Mouse (Mus musculus): ENCODE results near the gene Tmem190. TPM values are rescaled to one million over a fixed set of nuclear protein-coding genes. Genes with fewer than 3 reads are reported as not detected.

The Tmem190 gene
- polyA plus RNA-seq, 1 experiment = not detected

DNA sequence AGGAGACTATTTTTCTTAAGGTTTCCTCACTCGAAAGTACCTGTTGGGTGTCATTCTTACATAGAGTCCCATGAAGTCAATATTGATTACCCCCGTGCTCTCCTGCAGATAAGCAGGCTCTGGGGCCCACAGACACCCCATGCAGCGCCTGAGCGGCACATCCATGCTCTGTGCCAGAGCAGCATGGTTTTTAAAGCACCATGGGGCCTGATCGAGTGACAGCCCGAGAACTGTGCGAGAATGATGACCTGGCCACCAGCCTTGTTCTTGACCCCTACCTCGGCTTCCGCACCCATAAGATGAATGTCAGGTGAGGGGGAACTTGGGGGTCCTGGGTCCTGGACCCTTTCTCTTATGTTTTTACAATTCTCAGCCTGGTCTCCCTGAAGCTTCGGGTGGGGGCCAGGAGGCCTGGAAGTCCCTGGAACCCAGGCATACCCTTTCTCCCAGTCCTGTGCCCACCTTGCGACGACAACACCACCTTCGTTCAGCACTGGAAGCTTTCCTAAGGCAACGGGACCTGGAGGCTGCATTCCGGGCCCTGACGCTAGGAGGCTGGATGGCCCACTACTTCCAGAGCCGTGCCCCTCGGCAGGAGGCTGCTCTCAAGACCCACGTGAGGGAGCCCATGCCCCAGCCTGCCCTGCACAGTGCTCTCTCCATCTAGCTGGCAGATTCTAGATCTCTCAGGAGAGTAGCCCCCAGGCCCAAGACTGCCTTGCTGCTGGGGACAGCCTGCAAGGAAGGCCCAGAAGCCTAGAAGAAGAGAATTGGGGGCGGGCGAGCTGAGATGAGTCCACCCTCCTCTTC is 40.9 kb upstream of the Tmem190 start:
- no peak for TF ChIP-seq CTCF (IDR thresholded peaks at IDR 0.05; ENCODE audit: borderline replicate concordance, control insufficient read depth, extremely low read depth, insufficient read depth, low read length, poor library complexity)
- H3K27ac ChIP-seq (ENCODE audit: control insufficient read depth, insufficient read depth, low read length) = no peak overlapping the region
- H3K36me3 ChIP-seq (ENCODE audit: control insufficient read depth, insufficient read depth, low read length) = no peaks in the 10 kb centered on the region
- 96% methylated on average over 21 of the region's 21 CpGs for WGBS
- H3K4me1 ChIP-seq (replicated peaks; ENCODE audit: control insufficient read depth, insufficient read depth, low read length) = peaks cover 16% of the 10 kb centered on the region
- H3K27me3 ChIP-seq (ENCODE audit: control insufficient read depth, insufficient read depth, low read length) = no peaks in the 10 kb centered on the region
- DNase-seq = no peak
- no peak overlapping the region for H3K4me3 ChIP-seq (ENCODE audit: control insufficient read depth, insufficient read depth, low read length)

DNA sequence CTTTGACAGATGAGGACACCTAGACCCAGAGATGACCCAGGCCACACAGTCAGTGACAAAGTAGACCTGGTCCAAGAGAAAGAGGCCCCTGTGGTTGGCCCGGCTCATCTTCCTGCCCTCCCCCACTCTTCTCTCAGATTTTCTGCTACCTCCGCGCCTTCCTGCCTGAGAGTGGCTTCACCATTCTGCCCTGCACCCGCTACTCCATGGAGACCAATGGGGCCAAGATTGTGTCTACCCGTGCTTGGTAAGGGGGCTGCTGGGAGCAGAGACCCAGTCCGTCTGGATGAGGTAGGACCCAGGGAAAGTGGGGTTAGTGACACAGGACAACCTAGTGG is 40.3 kb upstream of the Tmem190 start:
- Histone ChIP-seq H3K27ac (ENCODE audit: control insufficient read depth, insufficient read depth, low read length) (no peak overlapping the region), H3K27me3 (ENCODE audit: control insufficient read depth, insufficient read depth, low read length) (no peaks in the 10 kb centered on the region), H3K4me3 (ENCODE audit: control insufficient read depth, insufficient read depth, low read length) (no peak overlapping the region), H3K4me1 (replicated peaks; ENCODE audit: control insufficient read depth, insufficient read depth, low read length) (peaks cover 16% of the 10 kb centered on the region), H3K36me3 (ENCODE audit: control insufficient read depth, insufficient read depth, low read length) (no peaks in the 10 kb centered on the region)
- 92% methylated on average over 6 of the region's 6 CpGs for WGBS
- no peak for TF ChIP-seq CTCF (IDR thresholded peaks at IDR 0.05; ENCODE audit: borderline replicate concordance, control insufficient read depth, extremely low read depth, insufficient read depth, low read length, poor library complexity)
- TF ChIP-seq POLR2A (IDR thresholded peaks at IDR 0.05; ENCODE audit: control insufficient read depth, extremely low read depth, insufficient read depth, low read length, poor library complexity) = no peak
- DNase-seq = no peak

DNA sequence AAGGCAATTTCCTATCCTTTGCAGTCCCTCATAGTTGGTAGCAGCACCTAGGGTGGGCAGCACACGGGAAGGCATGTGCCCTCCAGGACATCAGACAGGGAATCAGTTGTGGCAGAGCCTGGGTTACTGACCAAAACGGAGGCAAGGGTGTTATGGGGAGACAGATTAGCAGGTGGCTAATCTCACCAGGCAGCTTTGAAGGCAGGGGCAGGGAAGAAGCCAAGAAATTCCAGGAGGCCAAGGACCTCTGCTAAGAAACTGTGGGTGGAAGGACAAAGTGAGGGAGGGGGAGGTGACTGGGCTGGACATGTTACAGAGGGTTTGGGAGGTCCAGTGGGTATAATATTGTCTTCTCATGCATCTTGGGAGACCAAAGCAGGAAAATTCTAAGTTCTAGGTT is 39.4 kb upstream of the Tmem190 start:
- Histone ChIP-seq H3K27ac (ENCODE audit: control insufficient read depth, insufficient read depth, low read length) (no peak overlapping the region), H3K4me3 (ENCODE audit: control insufficient read depth, insufficient read depth, low read length) (no peak overlapping the region), H3K36me3 (ENCODE audit: control insufficient read depth, insufficient read depth, low read length) (no peaks in the 10 kb centered on the region), H3K27me3 (ENCODE audit: control insufficient read depth, insufficient read depth, low read length) (no peaks in the 10 kb centered on the region), H3K4me1 (replicated peaks; ENCODE audit: control insufficient read depth, insufficient read depth, low read length) (peaks cover 16% of the 10 kb centered on the region)
- no peak for DNase-seq
- no peak for TF ChIP-seq POLR2A (IDR thresholded peaks at IDR 0.05; ENCODE audit: control insufficient read depth, extremely low read depth, insufficient read depth, low read length, poor library complexity)
- WGBS = 97% methylated on average over 2 of the region's 2 CpGs

DNA sequence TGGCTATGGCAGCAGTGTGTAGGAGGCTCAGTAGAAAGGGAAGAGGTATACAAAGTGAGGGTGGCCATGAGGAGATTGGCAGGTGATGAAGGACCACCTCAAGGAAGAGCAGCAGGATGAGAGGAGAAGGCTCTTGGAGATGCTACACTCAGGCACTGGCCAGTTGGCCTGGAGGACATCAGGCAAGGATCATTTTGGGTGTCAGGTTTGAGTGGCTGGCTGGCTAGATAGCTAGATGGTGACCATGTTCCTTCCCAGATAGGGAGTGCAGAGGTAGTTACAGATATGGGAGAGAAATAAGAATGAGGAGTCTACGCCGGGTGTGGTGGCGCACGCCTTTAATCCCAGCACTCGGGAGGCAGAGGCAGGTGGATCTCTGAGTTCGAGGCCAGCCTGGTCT is 37.9 kb upstream of the Tmem190 start:
- over 99% methylated on average over 6 of the region's 6 CpGs for WGBS
- H3K36me3 ChIP-seq (ENCODE audit: control insufficient read depth, insufficient read depth, low read length) = no peaks in the 10 kb centered on the region
- no peak for DNase-seq

DNA sequence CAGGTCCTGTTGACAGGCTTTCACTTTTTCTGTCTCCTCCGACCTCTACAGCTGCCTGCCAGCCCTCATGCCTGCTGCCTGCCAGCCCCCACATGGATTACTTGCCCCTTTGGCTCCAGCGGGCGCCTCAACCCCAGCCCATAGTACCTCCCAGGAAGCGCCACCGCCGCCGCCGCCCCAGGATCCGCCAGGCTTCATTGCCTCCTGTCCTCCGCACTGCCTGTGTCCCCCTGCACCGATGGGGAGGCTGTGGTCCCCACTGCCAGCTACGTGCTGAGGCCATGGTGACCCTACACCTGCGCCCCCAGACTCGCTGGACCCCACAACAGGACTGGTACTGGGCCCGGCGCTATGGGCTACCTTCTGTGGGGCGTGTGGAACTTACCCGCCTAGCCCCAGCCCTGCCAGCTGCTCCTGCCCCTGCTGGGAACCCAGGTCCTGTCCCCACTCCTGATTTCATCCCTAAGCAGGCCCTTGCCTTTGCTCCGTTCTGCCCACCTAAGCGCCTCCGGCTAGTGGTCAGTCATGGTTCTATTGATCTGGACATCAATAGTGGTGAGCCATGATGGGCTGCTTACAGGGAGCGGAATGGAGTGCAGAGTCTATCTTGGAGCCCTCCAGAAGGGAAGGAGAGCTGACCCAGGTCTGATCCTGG is 36.3 kb upstream of the Tmem190 start:
- DNase-seq = no peak
- TF ChIP-seq CTCF (IDR thresholded peaks at IDR 0.05; ENCODE audit: borderline replicate concordance, control insufficient read depth, extremely low read depth, insufficient read depth, low read length, poor library complexity) (no peak), POLR2A (IDR thresholded peaks at IDR 0.05; ENCODE audit: control insufficient read depth, extremely low read depth, insufficient read depth, low read length, poor library complexity) (no peak)
- H3K36me3 ChIP-seq (ENCODE audit: control insufficient read depth, insufficient read depth, low read length) = no peaks in the 10 kb centered on the region
- WGBS = 97% methylated on average over 22 of the region's 22 CpGs
- H3K27ac ChIP-seq (ENCODE audit: control insufficient read depth, insufficient read depth, low read length) = no peak overlapping the region
- no peak overlapping the region for H3K4me3 ChIP-seq (ENCODE audit: control insufficient read depth, insufficient read depth, low read length)
- H3K27me3 ChIP-seq (ENCODE audit: control insufficient read depth, insufficient read depth, low read length) = no peaks in the 10 kb centered on the region
- peaks cover 1% of the 10 kb centered on the region; the same call in 1 of the 2 replicates for H3K4me1 ChIP-seq (replicated peaks; ENCODE audit: control insufficient read depth, insufficient read depth, low read length)

More for the DNA sequence above, 37.9 kb upstream of the Tmem190 start:
- Histone ChIP-seq H3K27me3 (ENCODE audit: control insufficient read depth, insufficient read depth, low read length) (no peaks in the 10 kb centered on the region), H3K4me1 (replicated peaks; ENCODE audit: control insufficient read depth, insufficient read depth, low read length) (peaks cover 12% of the 10 kb centered on the region), H3K4me3 (ENCODE audit: control insufficient read depth, insufficient read depth, low read length) (no peak overlapping the region), H3K27ac (ENCODE audit: control insufficient read depth, insufficient read depth, low read length) (no peak overlapping the region)
- no peak for TF ChIP-seq POLR2A (IDR thresholded peaks at IDR 0.05; ENCODE audit: control insufficient read depth, extremely low read depth, insufficient read depth, low read length, poor library complexity)
- TF ChIP-seq CTCF (IDR thresholded peaks at IDR 0.05; ENCODE audit: borderline replicate concordance, control insufficient read depth, extremely low read depth, insufficient read depth, low read length, poor library complexity) = no peak

DNA sequence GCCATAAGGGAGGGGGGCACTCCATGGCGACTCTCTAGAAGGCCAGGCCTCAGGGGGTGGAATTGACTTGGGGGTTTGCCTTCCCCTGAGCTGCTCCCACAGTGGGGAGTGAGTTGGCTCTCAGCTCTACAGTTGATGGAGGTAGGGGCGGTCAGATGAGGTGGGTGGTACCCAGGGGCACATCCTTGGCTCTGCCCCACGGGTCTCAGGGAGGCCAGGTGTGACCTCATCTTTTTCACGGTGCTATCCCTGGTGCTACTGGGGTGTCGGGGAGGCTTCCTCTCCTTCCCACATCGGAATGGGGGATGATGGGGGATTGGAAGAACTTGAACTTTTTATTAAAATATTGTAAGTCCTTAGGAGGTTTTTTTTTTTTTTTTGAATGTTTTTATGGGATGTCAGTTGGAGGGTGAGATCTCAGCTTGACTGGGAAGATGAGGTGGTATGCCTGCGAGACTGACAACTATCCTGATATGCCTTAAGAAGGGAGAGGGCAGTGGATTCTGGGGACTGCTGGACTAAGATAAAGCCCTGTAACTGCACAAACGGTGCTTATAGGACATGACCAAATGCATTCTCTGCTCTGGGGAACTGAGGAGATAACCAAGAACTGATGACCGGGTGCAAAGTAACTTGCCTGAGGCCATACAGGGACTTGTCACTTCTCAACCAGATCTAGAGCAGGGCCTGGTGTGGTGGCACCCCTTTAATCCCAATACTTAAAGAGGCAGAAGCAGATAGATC is 35.4 kb upstream of the Tmem190 start:
- H3K4me3 ChIP-seq (ENCODE audit: control insufficient read depth, insufficient read depth, low read length) = no peak overlapping the region
- H3K4me1 ChIP-seq (replicated peaks; ENCODE audit: control insufficient read depth, insufficient read depth, low read length) = peaks cover 9% of the 10 kb centered on the region
- no peaks in the 10 kb centered on the region for H3K36me3 ChIP-seq (ENCODE audit: control insufficient read depth, insufficient read depth, low read length)
- TF ChIP-seq POLR2A (IDR thresholded peaks at IDR 0.05; ENCODE audit: control insufficient read depth, extremely low read depth, insufficient read depth, low read length, poor library complexity) (no peak), CTCF (IDR thresholded peaks at IDR 0.05; ENCODE audit: borderline replicate concordance, control insufficient read depth, extremely low read depth, insufficient read depth, low read length, poor library complexity) (no peak)
- DNase-seq = no peak
- 94% methylated on average over 9 of the region's 9 CpGs for WGBS
- no peaks in the 10 kb centered on the region for H3K27me3 ChIP-seq (ENCODE audit: control insufficient read depth, insufficient read depth, low read length)
- H3K27ac ChIP-seq (ENCODE audit: control insufficient read depth, insufficient read depth, low read length) = no peak overlapping the region
